Mouse (Mus musculus) forebrain, embryonic 11.5 days (tissue): ENCODE results near the gene Stk11. TPM values are rescaled to one million over a fixed set of nuclear protein-coding genes. Genes with fewer than 3 reads are reported as not detected.
"Not testable (repeated sequence)": the region's sequence is repeated elsewhere in the genome, so short reads cannot be mapped to it uniquely, and the experiment has no call there.

Source experiments
- ATAC-seq: fragments of 200-750 bp; cut with Nextera tagmentation; replicated peaks from 2 replicates; pipeline ENCODE4 v1.8.0; 2017; ENCODE audit warnings: moderate TSS enrichment; ENCODE audit not compliant: low FRiP score
- DNase-seq: peaks from one replicate; pipeline ENCODE4 v3.0.0-alpha.2; 2017; ENCODE audit warnings: low spot score
- H3K27ac ChIP-seq: fragments of 300-500 bp; sonication (generic); 2 replicates; pipeline ENCODE4 v1.5.1; 2014; ENCODE audit warnings: low read depth, low read length
- H3K27me3 ChIP-seq: fragments of 300-500 bp; sonication (generic); 2 replicates; pipeline ENCODE4 v1.6.1; 2014; ENCODE audit warnings: mild to moderate bottlenecking, low read length, mixed read lengths; ENCODE audit not compliant: control insufficient read depth, insufficient read depth
- H3K36me3 ChIP-seq: fragments of 300-500 bp; sonication (generic); 2 replicates; pipeline ENCODE4 v1.6.1; 2014; ENCODE audit warnings: mild to moderate bottlenecking, low read length, moderate library complexity, mixed read lengths; ENCODE audit not compliant: control insufficient read depth, insufficient read depth
- H3K4me1 ChIP-seq: fragments of 300-500 bp; sonication (generic); replicated peaks from 2 replicates; pipeline ENCODE4 v1.6.1; 2014; ENCODE audit warnings: low read length, mixed read lengths; ENCODE audit not compliant: control insufficient read depth, insufficient read depth
- H3K4me2 ChIP-seq: fragments of 300-500 bp; sonication (generic); 2 replicates; pipeline ENCODE4 v1.6.1; 2014; ENCODE audit warnings: low read depth, mild to moderate bottlenecking, low read length, moderate library complexity, mixed read lengths; ENCODE audit not compliant: severe bottlenecking
- H3K4me3 ChIP-seq: fragments of 300-500 bp; sonication (generic); 2 replicates; pipeline ENCODE4 v1.5.1; 2014; ENCODE audit warnings: low read depth, low read length
- H3K9ac ChIP-seq: fragments of 300-500 bp; sonication (generic); 2 replicates; pipeline ENCODE4 v1.6.1; 2014; ENCODE audit warnings: low read length
- H3K9me3 ChIP-seq: fragments of 300-500 bp; sonication (generic); 2 replicates; pipeline ENCODE4 v1.6.1; 2016; ENCODE audit warnings: low read length, mixed read lengths; ENCODE audit not compliant: control insufficient read depth
- WGBS: fragments of 180-500 bp; shearing (Covaris S2); extraction: QIAGEN DNeasy Blood & Tissue Kit; methylation state at CpG from one replicate; pipeline ENCODE4 v1.1.7; 2014; 5-methylcytosine and 5-hydroxymethylcytosine counted together
- polyA plus RNA-seq: library from polyadenylated mRNA; unstranded; fragments of >200 nt; fragmentation: Nextera tagmentation; extraction: Ambion mirVana; gene quantifications from 2 replicates; pipeline ENCODE4 v1.2.1, GENCODE M21; 2014

Stk11 gene
- polyA plus RNA-seq, 1 experiment from 2014 or later, result 26.5 TPM

GRCm38 (mm10) chr10:80162716-80163299 lies 47.2 kb downstream of the Stk11 start:
- DNase-seq, result peak; percentile 59
- Histone ChIP-seq H3K36me3 (no peaks in the 10 kb centered on the region), H3K4me3 (no peak overlapping the region), H3K27ac (no peak overlapping the region), H3K27me3 (no peaks in the 10 kb centered on the region), H3K4me2 (no peak overlapping the region), H3K9ac (no peak overlapping the region), H3K4me1 (peaks cover 50% of the 10 kb centered on the region), H3K9me3 (no peaks in the 10 kb centered on the region)
- ATAC-seq, result no peak
- WGBS, result 72% methylated on average over 6 of the region's 6 CpGs

GRCm38 (mm10) chr10:80163721-80164120 lies 48.1 kb downstream of the Stk11 start:
- Histone ChIP-seq H3K9me3 (no peaks in the 10 kb centered on the region), H3K4me2 (no peak overlapping the region), H3K4me3 (no peak overlapping the region), H3K4me1 (peaks cover 44% of the 10 kb centered on the region), H3K36me3 (no peaks in the 10 kb centered on the region), H3K27ac (no peak overlapping the region), H3K9ac (no peak overlapping the region; the same call in 1 of the 2 replicates), H3K27me3 (no peaks in the 10 kb centered on the region)
- WGBS, result 78% methylated on average over 8 of the region's 8 CpGs
- ATAC-seq (no peak), DNase-seq (peak; percentile 54)

GRCm38 (mm10) chr10:80164161-80164997 lies 48.8 kb downstream of the Stk11 start:
- Histone ChIP-seq H3K9me3 (no peaks in the 10 kb centered on the region), H3K4me1 (peaks cover 43% of the 10 kb centered on the region)
- ATAC-seq, result no peak

GRCm38 (mm10) chr10:80164998-80165344 lies 49.4 kb downstream of the Stk11 start:
- under 1% methylated on average over 17 of the region's 17 CpGs for WGBS
- Histone ChIP-seq H3K9ac (peak overlapping the region; percentile 43), H3K4me3 (peak overlapping the region; percentile 24)

More at GRCm38 (mm10) chr10:80164161-80164997, 48.8 kb downstream of the Stk11 start:
- Histone ChIP-seq H3K9ac (peak overlapping the region; percentile 43), H3K4me2 (peak overlapping the region; percentile 75), H3K4me3 (peak overlapping the region; percentile 24), H3K36me3 (no peaks in the 10 kb centered on the region), H3K27me3 (no peaks in the 10 kb centered on the region), H3K27ac (peak overlapping the region; percentile 46; the same call in 1 of the 2 replicates)
- 10% methylated on average over 44 of the region's 44 CpGs for WGBS
- peak; percentile 50 for DNase-seq

GRCm38 (mm10) chr10:80165392-80166128 lies 50.0 kb downstream of the Stk11 start, which contains the start of gene Cirbp:
Gene Cirbp, plus strand, starts transcription at chr10:80165985.
- H3K9me3 ChIP-seq, result no peaks in the 10 kb centered on the region
- 13% methylated on average over 20 of the region's 20 CpGs for WGBS
- peaks cover 36% of the 10 kb centered on the region for H3K4me1 ChIP-seq
- peak within 1 kb of the TSS; percentile 99; the same call in 1 of the 2 replicates for H3K27ac ChIP-seq
- H3K9ac ChIP-seq, result peak within 1 kb of the TSS; percentile 43
- peak within 1 kb of the TSS; percentile 85 for H3K4me2 ChIP-seq
- H3K36me3 ChIP-seq, result peaks cover 9% of the 10 kb centered on the region
- H3K27me3 ChIP-seq, result no peaks in the 10 kb centered on the region
- H3K4me3 ChIP-seq, result peak within 1 kb of the TSS; percentile 24
- DNase-seq, result peak; percentile 68
- no peak for ATAC-seq

More at GRCm38 (mm10) chr10:80164998-80165344, 49.4 kb downstream of the Stk11 start:
- Histone ChIP-seq H3K36me3 (peaks cover 3% of the 10 kb centered on the region; the same call in 1 of the 2 replicates), H3K4me2 (peak overlapping the region; percentile 75), H3K27ac (peak overlapping the region; percentile 46; the same call in 1 of the 2 replicates), H3K27me3 (no peaks in the 10 kb centered on the region), H3K4me1 (peaks cover 41% of the 10 kb centered on the region), H3K9me3 (no peaks in the 10 kb centered on the region)
- DNase-seq, result peak; percentile 96
- peak; percentile 28 for ATAC-seq

- Histone ChIP-seq H3K36me3 (peaks cover 12% of the 10 kb centered on the region), H3K9ac (peak overlapping the region; percentile 14; the same call in 1 of the 2 replicates), H3K4me1 (peaks cover 30% of the 10 kb centered on the region), H3K27ac (0 out of 2 replicates have a peak overlapping the region, but pooled peaks have one; percentile 99)
- 83% methylated on average over 4 of the region's 4 CpGs for WGBS
- not testable (repeated sequence) for H3K4me3 ChIP-seq, H3K4me2 ChIP-seq, H3K9me3 ChIP-seq, H3K27me3 ChIP-seq, DNase-seq, ATAC-seq
Observed at GRCm38 (mm10) chr10:80166136-80166535, 50.5 kb downstream of the Stk11 start.

- no peaks in the 10 kb centered on the region for H3K27me3 ChIP-seq
- H3K4me2 ChIP-seq, result peak overlapping the region; percentile 85
- no peaks in the 10 kb centered on the region for H3K9me3 ChIP-seq
- H3K4me1 ChIP-seq, result peaks cover 31% of the 10 kb centered on the region
- peak overlapping the region; percentile 95 for H3K4me3 ChIP-seq
- H3K9ac ChIP-seq, result peak overlapping the region; percentile 98
- H3K36me3 ChIP-seq, result peaks cover 17% of the 10 kb centered on the region
- under 1% methylated on average over 55 of the region's 55 CpGs for WGBS
- peak overlapping the region; percentile 99 for H3K27ac ChIP-seq
- DNase-seq (peak; percentile 99), ATAC-seq (peak; percentile 89)
Observed at GRCm38 (mm10) chr10:80167460-80168037, 51.9 kb downstream of the Stk11 start.
